Mouse (Mus musculus): ENCODE measurements at regions not wholly inside any gene's neighbourhood (a gene's known extent, or its start where the extent isn't known, plus 50 kb on each side); places are given as distances from the start of the nearest gene placed in this dataset.

DNA sequence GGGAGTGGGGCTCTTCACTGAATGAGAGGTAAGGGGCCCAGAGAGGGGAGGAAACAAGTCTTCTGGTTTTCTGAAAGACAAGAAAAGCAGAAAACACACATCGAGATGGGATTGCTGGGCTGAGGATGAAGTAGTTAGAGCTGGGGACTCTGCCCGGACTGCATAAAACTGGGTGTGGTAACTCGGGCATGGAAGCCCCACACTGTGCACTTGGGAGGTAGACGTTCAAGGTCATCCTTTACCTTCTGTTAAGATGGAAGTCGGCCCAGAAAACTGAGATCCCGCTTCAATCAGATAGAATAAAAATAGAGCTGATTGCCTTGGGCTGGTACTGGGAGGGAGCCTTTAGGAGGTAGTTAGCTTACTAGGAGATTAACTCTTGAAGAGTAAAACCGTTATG lies 107.2 kb downstream of the Rassf10 start:
- DNase-seq (ENCODE audit: low spot score): no peak

DNA sequence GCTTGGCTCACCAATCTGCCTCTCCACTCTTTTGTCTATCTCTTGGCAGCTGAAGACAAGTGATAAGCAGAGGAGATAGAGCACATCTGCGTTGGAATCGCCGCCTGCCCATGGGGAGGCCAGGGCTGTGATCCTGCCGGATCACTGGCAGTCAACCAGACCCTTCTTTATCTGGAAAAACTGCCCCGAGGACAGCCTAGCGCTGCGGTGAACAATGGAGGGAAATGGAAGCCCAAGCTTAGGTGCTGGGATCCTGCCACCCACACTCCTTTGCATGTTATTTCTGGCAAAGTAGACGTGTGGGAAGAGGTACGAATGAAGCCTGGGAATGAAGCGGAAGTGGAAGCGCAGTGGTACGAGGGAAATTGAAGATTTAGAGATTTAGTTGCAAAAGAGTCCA lies 112.8 kb downstream of the Rassf10 start:
- no peak for DNase-seq (ENCODE audit: low spot score)

DNA sequence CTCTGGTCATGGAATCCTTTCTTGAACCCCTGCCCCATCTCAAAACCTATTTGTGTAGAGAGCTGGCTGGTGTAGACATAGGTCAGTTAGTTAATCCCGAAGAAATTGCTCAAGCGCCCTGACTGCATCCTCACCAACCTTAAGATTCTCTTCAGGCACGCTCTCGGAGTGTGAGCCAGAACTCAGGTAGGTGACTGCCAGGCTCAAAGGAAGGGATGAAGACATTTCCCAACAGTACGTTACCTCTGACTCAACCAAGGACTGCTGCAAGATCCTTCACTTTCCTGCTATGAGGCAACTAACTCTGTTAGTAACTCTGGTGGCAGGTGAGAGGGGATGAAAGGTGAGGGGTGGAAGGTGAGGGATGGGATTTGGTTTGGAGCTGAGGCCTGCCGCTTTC lies 114.5 kb downstream of the Rassf10 start:
- DNase-seq (ENCODE audit: low spot score): no peak

- DNase-seq (ENCODE audit: low spot score): no peak
Observed at GRCm38 (mm10) chr7:113069336-113069924, 115.7 kb downstream of the Rassf10 start.

- DNase-seq (ENCODE audit: low spot score): no peak
Observed at GRCm38 (mm10) chr7:113071418-113071817, 117.7 kb downstream of the Rassf10 start.

- DNase-seq (ENCODE audit: low spot score): no peak
Observed at GRCm38 (mm10) chr7:113073781-113074180, 120.0 kb downstream of the Rassf10 start.

DNA sequence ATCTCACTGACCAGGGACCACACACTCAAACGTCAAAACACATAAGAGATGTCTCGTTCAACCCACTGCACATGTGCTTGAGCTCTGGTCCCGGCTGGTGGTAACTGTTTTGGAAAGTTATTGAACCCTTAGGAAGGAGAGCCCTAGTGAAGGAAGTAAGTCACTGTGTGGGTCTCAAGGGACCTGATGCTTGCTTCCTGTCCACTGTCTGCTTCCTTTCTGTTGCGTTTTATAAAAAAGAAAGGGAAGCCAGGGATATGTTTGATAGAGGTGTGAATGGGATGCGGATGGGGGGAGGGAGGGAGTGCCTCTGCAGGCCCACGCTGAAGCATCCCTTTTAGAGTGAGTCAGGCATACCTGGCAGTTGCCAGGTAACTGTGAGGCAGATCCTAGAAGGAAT lies 121.6 kb downstream of the Rassf10 start:
- no peak for DNase-seq (ENCODE audit: low spot score)

- DNase-seq (ENCODE audit: low spot score): no peak
Observed at GRCm38 (mm10) chr7:113076243-113076642, 122.5 kb downstream of the Rassf10 start.

- no peak for DNase-seq (ENCODE audit: low spot score)
Observed at GRCm38 (mm10) chr7:113081120-113081519, 126.1 kb upstream of the Arntl start.

DNA sequence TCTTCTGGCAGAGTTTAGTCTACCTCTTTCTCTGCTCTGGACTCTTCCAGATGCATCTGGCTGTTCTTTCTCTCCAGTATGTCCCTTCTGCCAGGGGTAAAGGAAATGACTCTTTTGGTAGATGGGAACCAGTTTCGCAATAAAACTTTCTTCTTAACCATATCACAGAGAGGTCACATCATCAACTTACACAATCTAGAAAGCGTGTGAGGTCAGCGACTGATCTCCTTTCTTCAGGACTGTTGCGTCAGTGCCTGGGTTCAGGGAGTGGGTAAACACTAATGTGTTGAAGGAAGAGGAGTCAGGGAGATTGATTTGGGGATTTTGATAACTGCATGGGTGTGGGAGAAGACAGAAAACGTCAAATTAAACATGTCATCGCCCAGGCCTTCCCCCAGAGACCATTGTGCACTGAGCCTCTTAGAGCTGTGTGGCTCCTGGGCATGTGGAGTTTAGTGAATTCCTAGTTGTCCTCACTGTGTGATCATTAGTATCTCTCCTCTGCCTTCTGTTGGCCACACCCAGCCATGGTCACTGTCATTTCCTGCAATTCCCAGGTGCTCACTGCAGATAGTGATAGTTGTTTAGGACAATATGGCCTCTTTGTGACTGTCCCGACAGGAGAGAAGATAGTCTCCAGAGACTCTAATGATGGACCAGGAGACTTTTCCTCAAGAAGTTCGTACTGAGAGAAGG lies 122.2 kb upstream of the Arntl start:
- no peak for DNase-seq (ENCODE audit: low spot score)

GRCm38 (mm10) chr7:113086158-113086557 lies 121.1 kb upstream of the Arntl start:
- no peak for DNase-seq (ENCODE audit: low spot score)

DNA sequence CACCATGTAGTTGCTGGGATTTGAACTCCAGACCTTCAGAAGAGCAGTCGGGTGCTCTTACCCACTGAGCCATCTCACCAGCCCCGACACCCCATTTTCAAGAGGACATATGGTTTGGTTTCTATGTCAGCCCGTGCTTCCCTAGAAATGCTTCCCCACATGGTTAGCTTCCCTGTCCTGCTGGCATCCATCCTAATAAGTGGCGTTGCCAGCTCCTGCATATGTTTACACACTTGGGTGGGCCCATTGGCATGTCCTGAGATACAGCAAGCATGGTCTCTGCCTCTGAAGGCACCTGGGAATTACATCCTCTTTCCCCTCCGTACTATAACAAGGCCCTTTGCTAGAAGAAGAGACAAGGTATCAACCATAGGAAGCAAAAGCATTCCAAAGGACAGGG lies 119.6 kb upstream of the Arntl start:
- no peak for DNase-seq (ENCODE audit: low spot score)

DNA sequence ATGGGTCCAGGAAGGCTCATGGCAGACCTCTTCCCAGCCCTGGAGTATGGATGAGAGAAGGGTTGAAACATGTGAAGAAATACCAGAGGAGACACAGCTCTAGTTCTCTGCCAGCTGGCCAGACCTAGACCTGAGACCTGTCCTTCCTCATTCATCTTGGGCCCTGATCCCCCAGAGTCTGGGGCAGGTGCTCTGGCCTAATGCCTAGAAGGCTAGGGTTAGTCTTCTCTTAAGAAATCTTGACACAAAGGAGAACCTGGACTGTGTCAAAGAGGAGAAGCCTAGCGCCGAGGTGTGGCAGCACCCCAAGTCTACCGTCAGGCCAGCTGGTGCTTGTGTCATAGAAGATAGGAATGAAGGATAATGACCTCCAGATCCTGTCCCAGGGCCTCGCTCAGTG lies 118.2 kb upstream of the Arntl start:
- DNase-seq (ENCODE audit: low spot score): no peak

- DNase-seq (ENCODE audit: low spot score): no peak
Observed at GRCm38 (mm10) chr7:113093931-113094330, 113.3 kb upstream of the Arntl start.

DNA sequence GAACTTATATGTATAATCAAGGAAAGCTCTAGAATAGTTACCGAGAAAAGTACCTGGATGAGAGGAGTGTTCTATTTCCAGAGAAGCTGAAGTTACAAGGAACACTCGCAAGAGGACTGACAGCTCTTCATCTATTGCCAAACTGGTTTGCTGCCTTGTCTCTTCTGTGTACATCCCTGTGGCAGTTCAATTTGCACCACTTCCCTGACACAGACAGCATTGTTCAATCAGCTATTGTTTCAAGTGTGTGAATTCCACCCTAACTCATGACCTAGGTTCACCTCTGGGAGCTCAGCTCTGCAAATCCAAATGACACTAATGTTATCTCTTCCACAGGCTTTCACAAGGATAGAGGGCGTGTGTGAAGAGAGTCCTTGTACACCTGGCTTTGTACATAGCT lies 112.2 kb upstream of the Arntl start:
- no peak for DNase-seq (ENCODE audit: low spot score)

DNA sequence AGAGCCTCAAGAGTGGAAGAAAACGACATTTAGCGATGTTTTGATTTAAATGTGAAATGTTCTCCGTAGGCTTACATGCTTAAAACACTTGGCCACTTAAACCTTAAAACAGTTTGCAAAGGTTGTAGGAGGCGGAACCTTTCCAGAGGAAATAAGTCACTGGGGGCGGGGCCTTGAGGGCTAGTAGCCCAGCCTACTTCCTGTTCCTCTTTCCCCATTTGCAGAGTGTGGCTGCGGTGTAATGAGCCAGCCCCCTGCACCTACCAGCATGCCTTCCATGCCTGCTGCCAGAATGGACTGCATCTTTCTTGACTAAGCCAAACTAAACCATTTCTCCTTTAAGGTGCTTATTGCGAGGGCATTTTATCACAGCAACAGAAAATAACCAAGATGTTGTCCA lies 103.0 kb upstream of the Arntl start:
- no peak for DNase-seq (ENCODE audit: low spot score)

DNA sequence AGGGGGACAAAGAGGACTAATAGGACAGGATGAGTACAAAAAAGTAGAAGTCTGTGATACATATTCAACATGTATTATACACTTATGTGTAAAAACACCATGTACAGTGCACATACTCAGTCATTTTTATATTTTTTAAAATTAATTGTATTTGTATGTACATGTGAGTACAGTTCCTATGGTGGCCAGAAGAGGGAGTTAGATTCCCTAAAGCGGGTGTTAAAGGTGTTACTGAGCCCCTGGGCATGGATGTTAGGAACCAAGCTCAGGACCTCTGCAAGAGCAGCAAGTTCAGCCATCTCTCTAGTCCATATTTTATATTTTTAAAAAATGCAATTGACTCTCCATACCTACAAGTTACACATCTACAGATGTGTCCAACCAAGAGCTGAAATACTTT lies 101.9 kb upstream of the Arntl start:
- no peak for DNase-seq (ENCODE audit: low spot score)

- DNase-seq (ENCODE audit: low spot score): no peak
Observed at GRCm38 (mm10) chr7:113106731-113107130, 100.5 kb upstream of the Arntl start.

GRCm38 (mm10) chr7:113107965-113108364 lies 99.3 kb upstream of the Arntl start:
- DNase-seq (ENCODE audit: low spot score): no peak

DNA sequence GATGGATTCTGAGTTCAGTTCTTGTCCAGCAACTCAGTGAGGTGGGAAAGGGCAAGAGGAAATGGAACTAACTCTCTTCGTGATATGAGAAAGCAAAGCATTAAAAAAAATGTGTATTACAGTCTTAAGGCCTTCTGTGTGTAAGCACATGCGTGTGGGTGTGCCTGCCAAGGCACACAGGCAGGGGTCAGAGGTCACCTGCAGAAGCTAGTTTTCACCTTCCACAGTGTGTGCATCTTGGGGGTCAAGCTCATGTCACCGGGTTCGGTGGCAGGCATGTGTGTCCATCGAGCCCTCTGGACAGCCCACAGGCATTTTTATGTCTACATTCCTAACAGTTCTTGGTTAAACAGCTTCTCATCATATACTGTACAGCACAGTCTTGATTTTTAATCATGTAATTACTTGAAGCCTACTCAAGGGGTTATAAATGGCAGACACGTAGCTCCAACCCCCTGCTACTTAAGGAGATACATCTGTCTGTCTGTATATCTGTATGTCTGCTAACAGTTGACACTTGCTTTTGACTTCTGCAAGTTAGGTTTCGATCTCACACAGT lies 98.7 kb upstream of the Arntl start:
- no peak for DNase-seq (ENCODE audit: low spot score)

GRCm38 (mm10) chr7:113109481-113109880 lies 97.8 kb upstream of the Arntl start:
- DNase-seq (ENCODE audit: low spot score): no peak

DNA sequence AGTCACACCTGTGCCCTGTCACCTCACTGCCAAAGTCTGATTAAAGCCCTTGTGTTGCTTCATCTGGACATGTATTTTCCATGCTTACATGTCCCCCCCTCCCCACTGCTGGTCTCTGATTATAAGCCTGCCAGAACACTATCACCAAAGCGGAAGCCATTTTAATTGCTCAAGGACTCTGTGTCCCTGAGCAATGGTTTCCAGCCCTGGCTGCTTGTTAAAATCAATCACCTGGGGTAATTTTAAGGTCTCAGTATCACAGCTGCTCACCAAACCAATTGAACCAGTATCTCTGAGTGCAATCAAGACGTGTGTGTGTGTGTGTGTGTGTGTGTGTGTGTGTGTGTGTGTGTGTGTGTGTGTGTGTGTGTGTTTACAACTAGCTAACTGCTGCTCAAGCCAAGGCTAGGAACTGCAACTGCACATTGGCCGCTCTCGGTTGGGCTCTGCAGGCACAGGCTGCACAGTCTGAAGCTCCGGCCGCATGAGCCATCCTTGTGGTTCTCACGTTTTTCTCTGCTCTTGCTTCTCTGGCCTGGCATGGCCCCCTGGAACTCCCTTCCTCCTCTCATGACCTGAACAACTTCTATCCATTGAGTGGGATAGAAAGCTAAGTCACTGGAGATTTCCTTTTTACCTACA lies 96.3 kb upstream of the Arntl start:
- no peak for DNase-seq (ENCODE audit: low spot score)

GRCm38 (mm10) chr7:113113266-113113893 lies 93.9 kb upstream of the Arntl start:
- no peak for DNase-seq (ENCODE audit: low spot score)

All from T-cell, adult 2 months (primary cell).